Mouse (Mus musculus): Measurements from ENCODE around the gene Ccdc3.
"Not testable (repeated sequence)": the region's sequence is repeated elsewhere in the genome, so short reads cannot be mapped to it uniquely, and the experiment has no call there.

The Ccdc3 gene

GRCm38 (mm10) chr2:5214581-5214980 is 77.0 kb downstream of the Ccdc3 start:
- no peak for DNase-seq (ENCODE audit: low read depth, low spot score)

GRCm38 (mm10) chr2:5215252-5215815 is 77.8 kb downstream of the Ccdc3 start:
- no peak for DNase-seq (ENCODE audit: low read depth, low spot score)

- no peak for DNase-seq (ENCODE audit: low read depth, low spot score)
Measured at GRCm38 (mm10) chr2:5219206-5219605, 81.6 kb downstream of the Ccdc3 start.

DNA sequence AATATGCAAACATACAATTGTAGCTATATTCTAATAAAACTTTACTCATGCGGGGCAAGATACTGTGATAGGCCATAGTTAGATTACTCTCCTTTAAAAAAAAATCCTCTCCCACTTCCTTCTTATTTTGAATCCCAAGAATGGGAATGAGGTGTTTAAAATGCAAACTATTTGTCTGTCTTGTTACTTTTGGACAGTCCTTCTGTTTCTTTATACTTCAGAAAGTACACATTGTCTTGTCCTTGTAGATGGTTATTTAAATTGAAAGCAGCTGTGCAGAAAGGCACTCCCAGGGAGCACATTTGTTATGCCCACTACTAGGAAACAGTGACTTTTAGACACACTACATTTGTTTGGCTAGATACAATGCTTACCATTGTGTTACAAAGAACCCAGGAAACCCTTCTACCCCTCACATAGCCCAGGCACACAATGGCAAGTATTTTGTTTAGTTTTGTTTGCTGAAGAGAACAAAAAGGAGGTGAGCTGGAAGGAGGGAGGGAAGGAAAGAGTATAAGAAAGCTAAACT is 82.3 kb downstream of the Ccdc3 start:
- no peak for DNase-seq (ENCODE audit: low read depth, low spot score)

DNA sequence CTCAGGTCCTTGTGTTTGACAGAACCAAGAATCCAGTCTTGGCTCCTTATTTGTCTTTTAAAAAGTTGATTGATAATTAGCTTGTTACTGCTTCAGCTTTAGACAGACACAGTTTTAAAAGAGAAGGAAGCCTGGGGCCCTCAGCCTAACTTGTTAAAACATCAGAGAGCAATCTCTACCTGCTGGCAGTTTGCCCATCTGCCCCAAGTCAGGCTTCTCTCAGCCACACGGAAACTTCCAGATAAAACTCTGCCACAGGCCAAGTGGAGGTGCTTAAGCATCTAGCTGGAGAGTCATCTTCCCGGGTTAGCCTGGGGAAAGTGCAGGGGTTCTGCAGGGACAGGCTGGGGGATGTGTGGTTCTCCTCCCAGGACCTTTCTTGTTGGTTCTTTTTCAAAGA is 85.0 kb downstream of the Ccdc3 start:
- no peak for DNase-seq (ENCODE audit: low read depth, low spot score)

DNA sequence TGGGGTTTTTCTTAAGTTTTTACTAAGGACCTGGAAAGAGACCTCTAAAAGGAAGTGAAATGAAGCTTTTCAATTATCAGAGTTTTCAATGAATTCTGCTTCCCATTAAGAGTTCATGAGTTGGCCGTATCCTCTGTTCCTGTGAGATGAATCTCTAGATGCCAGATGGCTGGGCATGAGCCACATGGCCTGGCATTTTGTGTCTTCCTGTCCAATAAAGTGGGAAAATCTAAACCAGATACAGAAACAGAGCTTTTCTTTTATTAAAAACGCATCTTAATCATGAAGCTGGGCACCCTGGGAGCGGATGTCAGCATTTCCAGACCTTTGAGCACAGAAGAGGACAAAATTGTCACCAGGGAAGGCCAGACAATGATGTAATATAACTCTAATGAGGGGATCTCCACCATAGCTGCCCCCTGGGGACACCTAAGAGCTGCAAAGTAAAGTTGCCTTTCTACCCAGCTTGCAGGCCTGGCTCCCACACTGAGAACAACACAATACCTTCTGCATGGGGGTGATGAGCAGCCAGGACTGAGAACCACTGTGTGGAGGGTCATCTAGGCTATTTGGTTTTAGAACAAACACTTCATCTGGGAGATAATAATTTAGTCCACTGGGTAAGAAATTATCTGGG is 99.4 kb downstream of the Ccdc3 start:
- no peak for DNase-seq (ENCODE audit: low read depth, low spot score)

- no peak for DNase-seq (ENCODE audit: low read depth, low spot score)
Measured at GRCm38 (mm10) chr2:5237870-5238269, 100.3 kb downstream of the Ccdc3 start.

- DNase-seq (ENCODE audit: low read depth, low spot score) = no peak
Measured at GRCm38 (mm10) chr2:5239492-5239891, 101.9 kb downstream of the Ccdc3 start.

DNA sequence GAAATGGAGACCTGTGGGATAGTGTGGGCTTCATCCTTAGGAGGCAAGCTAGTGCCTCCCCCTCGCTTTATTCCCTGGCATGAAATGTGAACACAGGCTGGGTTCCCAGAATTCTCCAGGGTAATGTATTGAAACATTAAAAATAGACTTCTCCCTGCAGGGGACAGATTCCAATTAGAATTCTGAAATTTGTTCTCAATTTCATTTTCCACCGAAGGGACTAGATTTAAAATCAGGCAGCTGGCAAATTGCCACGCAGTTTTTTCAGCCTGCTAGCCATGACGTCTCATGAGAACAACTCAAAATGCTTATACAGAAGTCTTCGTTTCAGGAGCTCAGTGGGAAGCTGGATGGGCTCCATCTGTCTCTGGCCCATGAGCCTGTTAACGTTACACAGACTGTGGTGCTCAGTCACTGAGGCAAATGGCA is 103.9 kb downstream of the Ccdc3 start:
- DNase-seq (ENCODE audit: low read depth, low spot score) = no peak

DNA sequence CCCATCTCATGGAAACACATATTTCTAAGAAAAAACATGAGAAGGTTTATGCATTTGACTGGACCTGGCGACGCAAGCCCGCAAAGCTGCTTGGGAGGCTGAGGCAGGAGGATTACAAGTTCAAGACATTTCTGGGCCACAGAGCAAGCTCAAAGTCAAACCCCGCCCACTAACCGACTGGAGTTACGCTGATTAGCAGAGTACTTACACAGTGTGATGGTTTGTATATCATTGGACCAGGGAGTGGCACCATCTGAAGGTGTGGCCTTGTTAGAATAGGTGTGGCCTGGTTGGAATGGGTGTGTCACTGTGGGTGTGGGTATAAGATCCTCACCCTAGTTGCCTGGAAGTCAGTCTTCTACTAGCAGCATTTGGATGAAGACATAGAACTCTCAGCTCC is 111.6 kb downstream of the Ccdc3 start:
- DNase-seq (ENCODE audit: low read depth, low spot score) = not testable (repeated sequence)

DNA sequence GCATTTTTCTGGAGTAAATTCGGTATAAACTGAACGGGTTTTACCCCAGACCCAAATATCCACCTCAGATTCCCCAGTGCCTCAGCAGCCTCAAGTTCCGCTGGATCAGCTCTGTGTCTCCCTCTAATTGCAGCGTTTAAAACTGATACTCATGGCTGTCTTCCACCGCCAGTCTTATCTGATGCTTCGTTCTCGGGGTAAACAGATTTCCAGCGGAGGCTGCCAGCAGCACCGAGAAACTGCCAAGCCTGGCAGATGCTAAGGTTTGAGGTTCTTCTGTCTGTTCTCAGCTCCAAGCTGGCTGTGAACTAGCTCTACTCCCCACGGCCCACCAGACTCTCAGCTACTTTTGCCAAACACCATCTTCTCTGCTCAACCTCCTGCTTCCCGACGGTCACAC is 112.4 kb downstream of the Ccdc3 start:
- DNase-seq (ENCODE audit: low read depth, low spot score) = no peak

GRCm38 (mm10) chr2:5258250-5258649 is 120.7 kb downstream of the Ccdc3 start:
- no peak for DNase-seq (ENCODE audit: low read depth, low spot score)

DNA sequence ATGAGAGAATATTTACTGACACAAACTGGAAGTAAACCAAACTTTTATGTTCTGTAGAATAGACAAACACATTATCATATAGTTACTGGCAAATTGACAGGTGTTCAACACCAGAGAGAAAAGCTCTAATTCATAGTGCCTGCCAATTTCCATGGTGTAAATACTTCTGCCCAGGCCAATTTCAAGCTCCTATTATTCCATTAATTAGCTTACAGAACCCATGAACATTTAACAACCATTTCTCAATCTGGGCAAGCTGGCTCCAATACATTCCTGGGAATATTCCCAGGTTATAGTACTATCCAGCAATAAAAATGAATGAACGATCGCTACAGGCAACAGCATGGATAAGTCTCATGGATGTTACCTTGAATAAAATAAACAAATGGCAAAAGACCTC is 124.7 kb downstream of the Ccdc3 start:
- DNase-seq (ENCODE audit: low read depth, low spot score) = no peak

- no peak for DNase-seq (ENCODE audit: low read depth, low spot score)
Measured at GRCm38 (mm10) chr2:5267980-5268379, 130.4 kb downstream of the Ccdc3 start.

All from embryo, embryonic 11.5 days (tissue).